Mouse (Mus musculus) liver, embryonic 14 days (tissue): ENCODE results near the gene Duxbl2. TPM values are rescaled to one million over a fixed set of nuclear protein-coding genes. Genes with fewer than 3 reads are reported as not detected.

Source experiments
- polyA plus RNA-seq: library from polyadenylated mRNA; depleted of rRNA; stranded (reverse); fragments of >200 nt; gene quantifications from 2 replicates; pipeline ENCODE4 v1.2.3, GENCODE M21; 2012; rRNA removed

The Duxbl2 gene
- polyA plus RNA-seq = 0.05 TPM in 1 of 2 replicates, not detected in the other

DNA sequence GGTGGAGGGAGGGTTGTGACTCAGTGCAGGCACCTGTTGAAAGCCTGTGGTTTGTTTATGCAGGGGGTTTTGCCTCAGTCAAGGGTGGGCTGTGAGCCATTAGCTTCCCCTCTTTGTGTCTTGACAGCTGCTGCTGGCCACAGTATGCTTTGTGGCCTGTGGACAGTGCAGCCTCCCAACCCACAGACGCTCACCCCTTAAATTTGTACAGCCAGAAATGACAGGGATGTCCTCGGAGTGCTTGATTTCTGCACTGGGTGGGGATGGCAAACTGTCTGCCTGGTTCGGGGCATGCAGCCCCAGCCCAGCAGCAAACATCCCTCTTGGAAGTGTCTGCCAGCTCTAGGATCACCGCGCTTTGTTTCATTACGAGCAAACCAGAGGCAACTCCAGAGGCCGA is at the start of gene Duxbl2:
Gene Duxbl2, plus strand, starts transcription at position 200 of the 400 bp plus-strand sequence.

DNA sequence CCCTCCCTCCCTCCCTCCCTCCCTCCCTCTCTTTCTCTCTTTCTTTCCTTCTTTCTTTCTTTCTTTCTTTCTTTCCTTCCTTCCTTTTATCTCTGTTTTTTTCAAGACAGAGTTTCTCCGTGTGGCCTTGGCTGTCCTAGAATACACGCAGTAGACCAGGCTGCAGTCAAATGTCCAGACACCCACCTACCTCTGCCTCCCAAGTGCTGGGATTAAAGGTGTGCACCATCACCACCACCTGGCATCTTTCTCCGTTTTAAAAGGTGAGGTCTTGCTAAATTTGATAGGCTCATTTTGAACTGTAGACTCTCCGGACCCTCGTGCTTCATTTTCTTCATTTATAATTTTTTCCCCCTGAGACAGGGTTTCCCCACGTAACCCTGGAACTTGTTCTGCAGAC is 36.9 kb upstream of the Duxbl2 start, which contains the start of gene Cphx2:
Gene Cphx2, plus strand, starts transcription at position 301 of the 400 bp plus-strand sequence.

DNA sequence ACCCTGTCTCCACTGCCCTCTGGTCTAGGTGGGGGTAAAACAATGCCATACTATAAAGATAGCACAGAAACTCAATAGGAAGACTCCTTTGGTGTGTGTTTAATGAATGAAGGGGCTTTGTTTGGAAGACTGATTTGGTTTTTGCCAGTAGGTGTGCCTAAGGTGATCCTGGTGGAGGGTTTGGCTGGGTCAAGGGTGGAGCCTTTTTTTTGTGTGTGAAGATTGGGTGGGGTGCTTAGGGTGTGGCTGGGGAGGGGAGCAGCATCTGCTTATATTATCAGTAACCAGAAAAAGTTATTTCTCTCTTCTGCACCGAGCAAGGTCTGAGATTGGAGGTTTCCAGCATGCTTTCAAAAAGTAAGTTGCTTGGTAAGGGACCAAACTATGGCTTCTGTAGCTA is 36.2 kb upstream of the Duxbl2 start, which contains the start of gene Cphx3:
Gene Cphx3, plus strand, starts transcription at position 301 of the 400 bp plus-strand sequence.

Other genes with a start within 250 kb of the Duxbl2 start
- gene Plac9a, start 215.2 kb upstream of the Duxbl2 start, polyA plus RNA-seq = 0.18 and 0.37 TPM in 2 replicates
- 0.96 and 1.3 TPM in 2 replicates for gene Tmem254a, start 190.7 kb upstream of the Duxbl2 start, polyA plus RNA-seq
- 0.08 TPM in 1 of 2 replicates, not detected in the other for gene Cphx1, start 180.0 kb upstream of the Duxbl2 start, polyA plus RNA-seq
- 0.06 and 0.16 TPM in 2 replicates for gene Duxbl1, start 139.8 kb upstream of the Duxbl2 start, polyA plus RNA-seq
- 1.8 and 4.6 TPM in 2 replicates for gene Gm9780, start 75.6 kb upstream of the Duxbl2 start, polyA plus RNA-seq
- gene Tmem254c, start 51.0 kb upstream of the Duxbl2 start, polyA plus RNA-seq = 5.4 and 7.5 TPM in 2 replicates
- gene Cphx2, start 36.8 kb upstream of the Duxbl2 start, polyA plus RNA-seq = not detected in 2 replicates
- 0.16 and 0.20 TPM in 2 replicates for gene Cphx3, start 36.1 kb upstream of the Duxbl2 start, polyA plus RNA-seq
- 1.2 and 1.3 TPM in 2 replicates for gene Plac9b, start 64.1 kb downstream of the Duxbl2 start, polyA plus RNA-seq
- 6.5 and 8.2 TPM in 2 replicates for gene Tmem254b, start 88.7 kb downstream of the Duxbl2 start, polyA plus RNA-seq
- gene Duxbl3, start 139.6 kb downstream of the Duxbl2 start, polyA plus RNA-seq = 0.12 TPM in 1 of 2 replicates, not detected in the other